In genomic region chr8:95243853-95244252, GRCm38 (mm10) we compare ENCODE assay signal across 15 mouse cellular contexts. TPM values are rescaled to one million over a fixed set of nuclear protein-coding genes. Genes with fewer than 3 reads are reported as not detected.
DNase-seq lines count a peak whose midpoint lies in the region; ATAC-seq and TF ChIP-seq lines count a peak whose summit lies in the region.
"Had no signal": no experiment of that assay in that cellular context is flagged by ENCODE, and none has a peak within 500 bp of the region (broad histone marks: within the 10 kb centered on the region; RNA-seq: fewer than 3 reads in every experiment).

No protein-coding gene starts in this region.

- no peak for TF ChIP-seq CTCF in forebrain, postnatal 0 days (IDR thresholded peaks at IDR 0.05; ENCODE audit: low read depth)

- H3K4me3 ChIP-seq in neural tube, embryonic 11.5 days (ENCODE audit: low read depth, low read length) = no peak overlapping the region
- no peak overlapping the region for H3K4me3 ChIP-seq in forebrain, postnatal 0 days (ENCODE audit: low read depth, low read length)
- H3K4me3 ChIP-seq in midbrain, embryonic 11.5 days (ENCODE audit: low read depth, low read length) = no peak overlapping the region
- no peak overlapping the region for H3K4me3 ChIP-seq in neural tube, embryonic 15.5 days (replicated peaks)
- H3K4me3 ChIP-seq in kidney, embryonic 15.5 days (replicated peaks) = no peak overlapping the region
- H3K4me3 ChIP-seq: heart, embryonic 13.5 days; layer of hippocampus, adult 2 months; limb, embryonic 10.5 days had no signal

- no peak overlapping the region for H3K4me2 ChIP-seq in neural tube, embryonic 11.5 days (ENCODE audit: low read depth)
- no peak overlapping the region for H3K4me2 ChIP-seq in forebrain, postnatal 0 days (ENCODE audit: low read depth)
- no peak overlapping the region for H3K4me2 ChIP-seq in midbrain, embryonic 11.5 days
- no peak overlapping the region for H3K4me2 ChIP-seq in neural tube, embryonic 15.5 days
- no peak overlapping the region for H3K4me2 ChIP-seq in kidney, embryonic 15.5 days
- H3K4me2 ChIP-seq: heart, embryonic 13.5 days had no signal

- ATAC-seq in neural tube, embryonic 11.5 days (ENCODE audit: insufficient read depth, low FRiP score, low TSS enrichment) = peak; percentile 54
- ATAC-seq in forebrain, postnatal 0 days = no peak
- no peak for ATAC-seq in midbrain, embryonic 11.5 days (ENCODE audit: low FRiP score)
- ATAC-seq in neural tube, embryonic 15.5 days (ENCODE audit: low FRiP score) = peak; percentile 58
- ATAC-seq in kidney, embryonic 15.5 days (replicated peaks; ENCODE audit: low FRiP score) = no peak

- peak; percentile 35 for DNase-seq in neural tube, embryonic 11.5 days (ENCODE audit: low spot score)
- no peak for DNase-seq in neural tube, embryonic 10.5 days (ENCODE audit: extremely low spot score, low spot score)
- DNase-seq in forebrain, postnatal 0 days = peak; percentile 39
- DNase-seq in midbrain, embryonic 11.5 days (ENCODE audit: low spot score, missing footprints) = peak; percentile 1
- no peak for DNase-seq in kidney, adult 9 months
- DNase-seq: B cell, adult 2 months; cerebellum, adult 9-10 months; lung, postnatal 10 days; thymus, postnatal 14 days had no signal

- no peaks in the 10 kb centered on the region for H3K9me3 ChIP-seq in neural tube, embryonic 11.5 days (ENCODE audit: control insufficient read depth, low read length)
- no peaks in the 10 kb centered on the region for H3K9me3 ChIP-seq in forebrain, postnatal 0 days (ENCODE audit: low read length)
- no peaks in the 10 kb centered on the region for H3K9me3 ChIP-seq in midbrain, embryonic 11.5 days (ENCODE audit: control insufficient read depth, low read length)
- no peaks in the 10 kb centered on the region for H3K9me3 ChIP-seq in neural tube, embryonic 15.5 days (replicated peaks)
- H3K9me3 ChIP-seq in kidney, embryonic 15.5 days (replicated peaks) = no peaks in the 10 kb centered on the region
- H3K9me3 ChIP-seq: heart, embryonic 13.5 days; limb, embryonic 10.5 days had no signal

- H3K4me1 ChIP-seq in neural tube, embryonic 11.5 days (ENCODE audit: control insufficient read depth, insufficient read depth, low read length) = peaks cover 9% of the 10 kb centered on the region
- H3K4me1 ChIP-seq in forebrain, postnatal 0 days (ENCODE audit: insufficient read depth) = peaks cover 21% of the 10 kb centered on the region
- H3K4me1 ChIP-seq in midbrain, embryonic 11.5 days (ENCODE audit: control insufficient read depth, insufficient read depth, low read length) = 0 out of 2 replicates have a peak, but pooled peaks cover 2% of the 10 kb centered on the region
- H3K4me1 ChIP-seq in neural tube, embryonic 15.5 days = peaks cover 36% of the 10 kb centered on the region
- H3K4me1 ChIP-seq in kidney, embryonic 15.5 days = peaks cover 23% of the 10 kb centered on the region

- WGBS in neural tube, embryonic 11.5 days = 77% methylated on average over 4 of the region's 4 CpGs
- WGBS in forebrain, postnatal 0 days = 34% methylated on average over 4 of the region's 4 CpGs
- 78% methylated on average over 4 of the region's 4 CpGs for WGBS in midbrain, embryonic 11.5 days
- WGBS in neural tube, embryonic 15.5 days = 49% methylated on average over 4 of the region's 4 CpGs
- WGBS in kidney, embryonic 15.5 days = 62% methylated on average over 4 of the region's 4 CpGs

- no peaks in the 10 kb centered on the region for H3K27me3 ChIP-seq in neural tube, embryonic 11.5 days (ENCODE audit: control insufficient read depth, insufficient read depth, low read length)
- H3K27me3 ChIP-seq in forebrain, postnatal 0 days (ENCODE audit: insufficient read depth, low read length) = no peaks in the 10 kb centered on the region
- H3K27me3 ChIP-seq in midbrain, embryonic 11.5 days (ENCODE audit: control insufficient read depth, insufficient read depth, low read length) = no peaks in the 10 kb centered on the region
- H3K27me3 ChIP-seq in neural tube, embryonic 15.5 days (replicated peaks) = no peaks in the 10 kb centered on the region
- no peaks in the 10 kb centered on the region for H3K27me3 ChIP-seq in kidney, embryonic 15.5 days
- H3K27me3 ChIP-seq: heart, embryonic 13.5 days had no signal

- H3K9ac ChIP-seq in neural tube, embryonic 11.5 days (ENCODE audit: low read length) = no peak overlapping the region
- no peak overlapping the region for H3K9ac ChIP-seq in forebrain, postnatal 0 days
- H3K9ac ChIP-seq in midbrain, embryonic 11.5 days (ENCODE audit: low read length) = no peak overlapping the region
- no peak overlapping the region for H3K9ac ChIP-seq in neural tube, embryonic 15.5 days (replicated peaks)
- no peak overlapping the region for H3K9ac ChIP-seq in kidney, embryonic 15.5 days
- H3K9ac ChIP-seq: liver, embryonic 14.5 days had no signal

- H3K36me3 ChIP-seq in neural tube, embryonic 11.5 days (ENCODE audit: control insufficient read depth, insufficient read depth, low read length) = no peaks in the 10 kb centered on the region
- H3K36me3 ChIP-seq in forebrain, postnatal 0 days (ENCODE audit: insufficient read depth) = no peaks in the 10 kb centered on the region
- H3K36me3 ChIP-seq in midbrain, embryonic 11.5 days (ENCODE audit: control insufficient read depth, insufficient read depth, low read length) = no peaks in the 10 kb centered on the region
- no peaks in the 10 kb centered on the region for H3K36me3 ChIP-seq in neural tube, embryonic 15.5 days
- H3K36me3 ChIP-seq in kidney, embryonic 15.5 days = no peaks in the 10 kb centered on the region
- H3K36me3 ChIP-seq: heart, embryonic 13.5 days; limb, embryonic 10.5 days had no signal

- H3K27ac ChIP-seq in neural tube, embryonic 11.5 days (ENCODE audit: low read depth, low read length) = peak overlapping the region; percentile 85
- peak overlapping the region; percentile 86 for H3K27ac ChIP-seq in forebrain, postnatal 0 days (ENCODE audit: low read depth, low read length)
- peak overlapping the region; percentile 78 for H3K27ac ChIP-seq in midbrain, embryonic 11.5 days (ENCODE audit: low read depth, low read length)
- H3K27ac ChIP-seq in neural tube, embryonic 15.5 days (replicated peaks) = peak overlapping the region; percentile 88
- no peak overlapping the region for H3K27ac ChIP-seq in kidney, embryonic 15.5 days
- H3K27ac ChIP-seq: heart, embryonic 13.5 days; limb, embryonic 10.5 days; liver, embryonic 14.5 days had no signal

RNA-seq across cellular contexts. Expression of gene Kifc3, which starts 41.2 kb away (rescaled TPM):
- 6.3 and 7.4 TPM in 2 replicates for polyA plus RNA-seq in neural tube, embryonic 11.5 days (2014; fragmentation: Nextera tagmentation; extraction: Ambion mirVana)
- total RNA-seq in forebrain, postnatal 0 days (2014; rRNA removed) = 53.9 and 54.1 TPM in 2 replicates
- 32.7 and 33.2 TPM in 2 replicates for polyA plus RNA-seq in forebrain, postnatal 0 days (2015; fragmentation: Nextera tagmentation; extraction: Ambion mirVana)
- 2.3 and 3.6 TPM in 2 replicates for polyA plus RNA-seq in midbrain, embryonic 11.5 days (2014; fragmentation: Nextera tagmentation; extraction: Ambion mirVana)
- 27.2 and 28.5 TPM in 2 replicates for polyA plus RNA-seq in neural tube, embryonic 15.5 days (2015; fragmentation: Nextera tagmentation; extraction: Ambion mirVana)
- 28.7 and 28.8 TPM in 2 replicates for polyA plus RNA-seq in kidney, embryonic 15.5 days (2015; fragmentation: Nextera tagmentation; extraction: Ambion mirVana)

Comparison
In these comparisons a context has a peak if more than half of its experiments do, and no peak if none do; other contexts are left out.
1. DNase-seq: peak in neural tube, embryonic 11.5 days (single experiment), forebrain, postnatal 0 days (single experiment) and midbrain, embryonic 11.5 days (single experiment); none in neural tube, embryonic 10.5 days (single experiment) and kidney, adult 9 months (single experiment).
2. ATAC-seq: peak in neural tube, embryonic 11.5 days (single experiment) and neural tube, embryonic 15.5 days (single experiment); none in forebrain, postnatal 0 days (single experiment), midbrain, embryonic 11.5 days (single experiment) and kidney, embryonic 15.5 days (single experiment).